Mouse (Mus musculus) lung, adult 2 months (tissue): ENCODE data around the gene Mad1l1.

ENCODE experiments used
- CTCF ChIP-seq: fragments of 200-500 bp; IDR thresholded peaks from 2 replicates; pipeline ENCODE4 v1.5.1; 2011; ENCODE audit warnings: mild to moderate bottlenecking, low read length, control low read depth; ENCODE audit not compliant: insufficient read depth
- POLR2A ChIP-seq: fragments of 200-500 bp; IDR thresholded peaks from 2 replicates; pipeline ENCODE4 v1.6.1; 2011; ENCODE audit warnings: low read depth, mild to moderate bottlenecking, control low read depth, low read length, borderline replicate concordance; ENCODE audit errors: extremely low read depth

DNA sequence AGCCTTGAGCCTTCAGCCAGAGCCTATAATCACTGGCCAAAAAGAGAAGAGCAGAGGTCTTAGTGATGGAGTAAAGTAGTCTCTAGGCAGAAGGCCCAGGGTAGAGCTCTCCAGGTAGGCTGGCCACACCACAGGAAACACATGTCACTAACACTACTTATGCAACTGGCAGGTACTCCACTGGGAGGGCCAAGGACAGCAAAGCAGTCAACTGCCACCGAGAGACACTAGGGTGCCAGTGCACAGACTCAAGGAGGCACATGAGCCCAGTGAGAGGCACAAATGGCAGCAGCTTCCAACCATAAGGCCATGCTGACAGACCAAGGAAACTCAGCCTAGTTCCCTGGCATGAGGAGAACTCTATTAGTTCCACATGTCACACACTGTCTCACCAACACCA is 102.1 kb downstream of the Mad1l1 start:
- TF ChIP-seq POLR2A (no peak), CTCF (no peak)
